Mouse (Mus musculus): Measurements from ENCODE around the gene Olfr1039.
"Not testable (repeated sequence)": the region's sequence is repeated elsewhere in the genome, so short reads cannot be mapped to it uniquely, and the experiment has no call there.

The Olfr1039 gene

DNA sequence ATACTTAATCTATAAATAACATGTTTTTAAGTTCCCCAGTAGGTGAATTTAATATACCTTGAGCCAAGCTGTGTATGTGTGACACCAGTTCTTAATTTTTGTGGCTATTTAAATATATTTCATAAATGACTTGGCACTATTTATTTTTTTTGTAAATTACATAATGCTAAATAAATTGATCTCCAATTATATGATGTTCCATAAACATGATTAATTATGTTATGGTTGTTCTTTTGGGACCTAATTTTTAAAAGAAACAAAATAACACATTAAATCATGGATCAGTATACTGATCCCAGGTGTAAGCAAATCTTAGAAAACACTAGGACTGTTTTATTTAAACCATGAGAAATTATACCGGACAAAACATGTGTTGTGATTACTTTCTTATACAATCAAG lies at the start of gene Olfr1039:
Gene Olfr1039 (minus strand): TSS at position 101 of the 400 bp plus-strand sequence.
- no peak for DNase-seq (ENCODE audit: low read depth, low spot score)

GRCm38 (mm10) chr2:86179950-86180349 lies 44.2 kb upstream of the Olfr1039 start:
- no peak for DNase-seq (ENCODE audit: low read depth, low spot score)

GRCm38 (mm10) chr2:86177720-86178119 lies 42.0 kb upstream of the Olfr1039 start, which contains the start of gene Olfr1044:
TSS of gene Olfr1044 (minus strand) at chr2:86177820.
- no peak for DNase-seq (ENCODE audit: low read depth, low spot score)

DNA sequence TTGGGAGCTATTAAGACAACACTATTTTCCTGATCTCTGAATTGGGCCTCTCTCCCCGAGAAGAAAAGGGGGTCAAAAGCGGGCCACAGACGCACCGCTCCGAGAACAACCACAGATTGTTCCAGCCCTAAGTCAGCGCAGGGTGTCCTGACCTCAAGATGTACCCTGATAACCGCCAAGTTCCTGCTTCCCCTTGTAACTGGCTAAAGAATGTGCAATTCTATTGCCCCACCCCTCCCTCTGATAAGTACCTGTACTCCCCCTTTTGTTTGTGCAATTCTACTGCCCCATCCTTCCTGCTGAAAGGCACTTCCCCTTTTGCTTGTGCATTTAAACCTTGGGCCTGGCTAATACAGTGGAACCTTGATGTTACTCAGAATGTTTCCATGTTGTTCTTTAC lies 39.7 kb upstream of the Olfr1039 start:
- DNase-seq (ENCODE audit: low read depth, low spot score): not testable (repeated sequence)

DNA sequence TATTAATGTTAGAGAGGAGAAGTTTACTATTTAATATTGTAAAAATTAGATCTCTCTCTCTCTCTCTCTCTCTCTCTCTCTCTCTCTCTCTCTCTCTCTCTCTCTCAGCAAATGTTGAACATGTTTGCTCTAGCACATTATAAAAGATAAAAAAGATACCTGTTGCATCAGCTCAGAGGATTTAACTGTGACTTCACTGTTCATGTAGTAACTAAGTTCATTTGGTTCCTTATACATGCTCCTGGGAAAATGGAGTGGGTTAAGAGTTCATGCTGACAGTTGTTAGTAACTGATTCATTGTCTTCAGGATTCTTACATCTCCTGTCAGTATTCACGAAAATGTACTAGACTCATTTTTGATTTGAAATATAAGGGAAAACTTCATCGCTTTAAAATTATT lies 31.7 kb upstream of the Olfr1039 start, which contains the start of gene Olfr1043:
Gene Olfr1043 (minus strand): TSS at position 101 of the 400 bp plus-strand sequence.
- DNase-seq (ENCODE audit: low read depth, low spot score): no peak

DNA sequence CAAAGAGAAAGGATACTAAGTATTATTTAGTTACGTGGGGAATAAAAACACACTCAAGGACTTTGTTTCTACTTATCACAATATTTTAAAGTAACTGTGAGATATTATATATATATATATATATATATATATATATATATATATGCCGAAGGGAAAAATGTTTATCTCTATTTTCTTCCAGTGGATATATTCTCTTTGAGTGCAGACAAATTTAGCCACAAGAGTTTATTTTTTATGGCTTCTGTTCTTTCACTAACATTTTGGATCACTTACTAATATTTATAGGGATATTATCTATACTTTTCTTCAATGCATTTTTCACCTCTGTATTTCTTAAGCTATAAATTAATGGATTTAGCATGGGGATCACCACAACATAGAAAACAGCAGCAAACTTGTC lies 26.0 kb upstream of the Olfr1039 start, which contains the start of gene Olfr1042:
Gene Olfr1042 (minus strand): TSS at position 101 of the 400 bp plus-strand sequence.
- DNase-seq (ENCODE audit: low read depth, low spot score): no peak

- DNase-seq (ENCODE audit: low read depth, low spot score): no peak
Measured at GRCm38 (mm10) chr2:86146632-86147031, 10.9 kb upstream of the Olfr1039 start, which contains the start of gene Olfr1040. TSS of gene Olfr1040 (minus strand) at chr2:86146732.

DNA sequence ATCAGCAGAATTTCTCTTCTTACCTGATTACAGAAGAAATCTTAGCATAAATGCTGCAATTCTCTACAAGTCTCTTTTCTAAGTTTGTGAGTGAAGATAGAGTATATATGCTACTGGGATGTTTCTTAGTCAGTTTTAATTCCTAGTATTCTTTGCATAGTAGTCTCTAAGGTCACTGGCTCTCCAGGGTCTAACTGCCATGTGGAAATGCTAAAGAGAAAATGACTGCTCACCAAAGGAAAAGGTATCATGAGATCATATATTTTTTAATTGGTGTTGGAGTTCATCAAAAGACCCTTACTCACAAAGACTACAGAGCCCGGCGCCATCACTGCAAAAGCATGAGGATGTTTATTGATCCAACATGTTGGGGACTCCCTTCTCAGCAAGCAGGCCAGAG lies 48.4 kb downstream of the Olfr1039 start, which contains the start of gene Olfr1037:
Gene Olfr1037 (minus strand): TSS at position 101 of the 400 bp plus-strand sequence.
- DNase-seq (ENCODE audit: low read depth, low spot score): no peak

GRCm38 (mm10) chr2:86080478-86080877 lies 55.2 kb downstream of the Olfr1039 start:
- DNase-seq (ENCODE audit: low read depth, low spot score): not testable (repeated sequence)

Data from brain, adult 2 months (tissue).